Mouse (Mus musculus) liver, embryonic 15.5 days (tissue): ENCODE results near the gene Trim41. TPM values are rescaled to one million over a fixed set of nuclear protein-coding genes. Genes with fewer than 3 reads are reported as not detected.
A peak's percentile ranks its signal among the peaks of the same experiment; 100 is the strongest.

Experiments
- ATAC-seq: fragments of 200-750 bp; cut with Nextera tagmentation; 2 replicates; pipeline ENCODE4 v1.8.0; 2017; ENCODE audit warnings: moderate number of reproducible peaks, mild to moderate bottlenecking, moderate library complexity; ENCODE audit not compliant: insufficient read depth
- H3K27ac ChIP-seq: fragments of 300-500 bp; sonication (generic); replicated peaks from 2 replicates; pipeline ENCODE4 v1.5.1; 2015; ENCODE audit warnings: mild to moderate bottlenecking, inconsistent platforms
- H3K27me3 ChIP-seq: fragments of 300-500 bp; sonication (generic); 2 replicates; pipeline ENCODE4 v1.6.1; 2015; ENCODE audit warnings: mild to moderate bottlenecking, inconsistent platforms
- H3K36me3 ChIP-seq: fragments of 300-500 bp; sonication (generic); replicated peaks from 2 replicates; pipeline ENCODE4 v1.6.1; 2015; ENCODE audit warnings: moderate library complexity, mild to moderate bottlenecking, inconsistent platforms
- H3K4me1 ChIP-seq: fragments of 300-500 bp; sonication (generic); replicated peaks from 2 replicates; pipeline ENCODE4 v1.6.1; 2015; ENCODE audit warnings: inconsistent platforms
- H3K4me2 ChIP-seq: fragments of 300-500 bp; sonication (generic); 2 replicates; pipeline ENCODE4 v1.6.1; 2015; ENCODE audit warnings: moderate library complexity, mild to moderate bottlenecking, inconsistent platforms
- H3K4me3 ChIP-seq: fragments of 300-500 bp; sonication (generic); replicated peaks from 2 replicates; pipeline ENCODE4 v1.5.1; 2015; ENCODE audit warnings: mild to moderate bottlenecking, inconsistent platforms
- H3K9ac ChIP-seq: fragments of 300-500 bp; sonication (generic); 2 replicates; pipeline ENCODE4 v1.6.1; 2015; ENCODE audit warnings: moderate library complexity, mild to moderate bottlenecking, inconsistent platforms
- H3K9me3 ChIP-seq: fragments of 300-500 bp; sonication (generic); replicated peaks from 2 replicates; pipeline ENCODE4 v1.6.1; 2016; ENCODE audit warnings: inconsistent platforms
- WGBS: fragments of 180-500 bp; shearing (Covaris S2); methylation state at CpG from one replicate; pipeline ENCODE4 v1.1.7; 2015; ENCODE audit warnings: mixed read lengths; ENCODE audit not compliant: insufficient replicate concordance; 5-methylcytosine and 5-hydroxymethylcytosine counted together
- polyA plus RNA-seq: library from polyadenylated mRNA; unstranded; fragments of >200 nt; fragmentation: Nextera tagmentation; extraction: Ambion mirVana; gene quantifications from 2 replicates; pipeline ENCODE4 v1.2.1, GENCODE M21; 2015

Gene Trim41
- polyA plus RNA-seq, 1 experiment from 2014 or later = 2.3 TPM

GRCm38 (mm10) chr11:48809434-48809830 lies 7.7 kb downstream of the Trim41 start:
- ATAC-seq = no peak
- Histone ChIP-seq H3K4me2 (no peak overlapping the region), H3K27ac (no peak overlapping the region), H3K4me1 (peaks cover 21% of the 10 kb centered on the region), H3K4me3 (no peak overlapping the region), H3K36me3 (peaks cover 94% of the 10 kb centered on the region), H3K9me3 (no peaks in the 10 kb centered on the region), H3K27me3 (no peaks in the 10 kb centered on the region), H3K9ac (no peak overlapping the region)
- 71% methylated on average over 4 of the region's 4 CpGs for WGBS

GRCm38 (mm10) chr11:48808737-48809433 lies 8.3 kb downstream of the Trim41 start:
- H3K27ac ChIP-seq = 0 out of 2 replicates have a peak overlapping the region, but pooled peaks have one; percentile 15
- H3K4me1 ChIP-seq = peaks cover 22% of the 10 kb centered on the region; the same call in 1 of the 2 replicates
- 72% methylated on average over 16 of the region's 16 CpGs for WGBS
- no peak for ATAC-seq
- no peaks in the 10 kb centered on the region for H3K27me3 ChIP-seq
- H3K9ac ChIP-seq = no peak overlapping the region
- no peak overlapping the region for H3K4me3 ChIP-seq
- H3K4me2 ChIP-seq = no peak overlapping the region
- H3K9me3 ChIP-seq = no peaks in the 10 kb centered on the region
- H3K36me3 ChIP-seq = peaks cover 99% of the 10 kb centered on the region

- Histone ChIP-seq H3K27me3 (no peaks in the 10 kb centered on the region), H3K9me3 (no peaks in the 10 kb centered on the region), H3K27ac (0 out of 2 replicates have a peak overlapping the region, but pooled peaks have one; percentile 41), H3K36me3 (peaks cover 100% of the 10 kb centered on the region), H3K9ac (no peak overlapping the region), H3K4me3 (no peak overlapping the region), H3K4me2 (no peak overlapping the region), H3K4me1 (peaks cover 22% of the 10 kb centered on the region)
- ATAC-seq = no peak
These were observed 8.9 kb downstream of the Trim41 start for GRCm38 (mm10) chr11:48808304-48808646.

GRCm38 (mm10) chr11:48807563-48808303 lies 9.4 kb downstream of the Trim41 start:
- WGBS = 48% methylated on average over 14 of the region's 14 CpGs
- Histone ChIP-seq H3K27me3 (no peaks in the 10 kb centered on the region), H3K4me1 (peaks cover 27% of the 10 kb centered on the region), H3K9ac (no peak overlapping the region), H3K4me3 (no peak overlapping the region), H3K9me3 (no peaks in the 10 kb centered on the region), H3K27ac (peak overlapping the region; percentile 41; the same call in 1 of the 2 replicates), H3K4me2 (no peak overlapping the region), H3K36me3 (peaks cover 100% of the 10 kb centered on the region)
- ATAC-seq = peak; percentile 4; the same call in 1 of the 2 replicates

- Histone ChIP-seq H3K4me2 (no peak overlapping the region), H3K27me3 (no peaks in the 10 kb centered on the region), H3K36me3 (peaks cover 100% of the 10 kb centered on the region), H3K9me3 (no peaks in the 10 kb centered on the region), H3K4me3 (no peak overlapping the region), H3K4me1 (peaks cover 34% of the 10 kb centered on the region), H3K27ac (peak overlapping the region; percentile 38; the same call in 1 of the 2 replicates), H3K9ac (no peak overlapping the region)
- 53% methylated on average over 21 of the region's 21 CpGs for WGBS
- peak; percentile 38 for ATAC-seq
These were observed 10.1 kb downstream of the Trim41 start for GRCm38 (mm10) chr11:48806856-48807562.

GRCm38 (mm10) chr11:48804922-48805321 lies 12.2 kb downstream of the Trim41 start:
- Histone ChIP-seq H3K9me3 (no peaks in the 10 kb centered on the region), H3K9ac (no peak overlapping the region), H3K27me3 (no peaks in the 10 kb centered on the region), H3K36me3 (peaks cover 85% of the 10 kb centered on the region), H3K4me3 (no peak overlapping the region), H3K27ac (no peak overlapping the region), H3K4me1 (peaks cover 46% of the 10 kb centered on the region), H3K4me2 (no peak overlapping the region)
- ATAC-seq = no peak
- 78% methylated on average over 2 of the region's 2 CpGs for WGBS

GRCm38 (mm10) chr11:48803988-48804387 lies 13.2 kb downstream of the Trim41 start:
- H3K4me3 ChIP-seq = no peak overlapping the region
- H3K27me3 ChIP-seq = no peaks in the 10 kb centered on the region
- no peak overlapping the region for H3K9ac ChIP-seq
- H3K4me1 ChIP-seq = peaks cover 47% of the 10 kb centered on the region
- H3K9me3 ChIP-seq = no peaks in the 10 kb centered on the region
- no peak overlapping the region for H3K4me2 ChIP-seq
- peaks cover 76% of the 10 kb centered on the region for H3K36me3 ChIP-seq
- WGBS = 90% methylated on average over 2 of the region's 2 CpGs
- ATAC-seq = no peak
- H3K27ac ChIP-seq = no peak overlapping the region

- peak overlapping the region; percentile 85 for H3K4me2 ChIP-seq
- WGBS = 45% methylated on average over 17 of the region's 17 CpGs
- peaks cover 56% of the 10 kb centered on the region for H3K4me1 ChIP-seq
- ATAC-seq = no peak
- peaks cover 57% of the 10 kb centered on the region for H3K36me3 ChIP-seq
- H3K4me3 ChIP-seq = peak overlapping the region; percentile 83
- peak overlapping the region; percentile 55 for H3K27ac ChIP-seq
- H3K9ac ChIP-seq = peak overlapping the region; percentile 67
- no peaks in the 10 kb centered on the region for H3K27me3 ChIP-seq
- H3K9me3 ChIP-seq = no peaks in the 10 kb centered on the region
These were observed 15.1 kb downstream of the Trim41 start for GRCm38 (mm10) chr11:48801831-48802772.

GRCm38 (mm10) chr11:48799921-48800701 lies 17.0 kb downstream of the Trim41 start, which contains the start of gene Rack1:
Gene Rack1 (plus strand): TSS chr11:48800332.
- H3K4me2 ChIP-seq = peak within 1 kb of the TSS; percentile 85
- H3K27ac ChIP-seq = peak within 1 kb of the TSS; percentile 92
- H3K9me3 ChIP-seq = no peaks in the 10 kb centered on the region
- H3K4me1 ChIP-seq = peaks cover 65% of the 10 kb centered on the region
- peak; percentile 80 for ATAC-seq
- no peaks in the 10 kb centered on the region for H3K27me3 ChIP-seq
- peak within 1 kb of the TSS; percentile 83 for H3K4me3 ChIP-seq
- H3K9ac ChIP-seq = peak within 1 kb of the TSS; percentile 67
- WGBS = under 1% methylated on average over 47 of the region's 47 CpGs
- peaks cover 37% of the 10 kb centered on the region for H3K36me3 ChIP-seq
